Mouse (Mus musculus): Measurements from ENCODE around the gene Klc3. TPM values are rescaled to one million over a fixed set of nuclear protein-coding genes. Genes with fewer than 3 reads are reported as not detected.

Gene Klc3
- 0.58 and 1.2 TPM in 2 replicates for polyA plus RNA-seq (2016; fragmentation: Nextera tagmentation; extraction: Ambion mirVana)

DNA sequence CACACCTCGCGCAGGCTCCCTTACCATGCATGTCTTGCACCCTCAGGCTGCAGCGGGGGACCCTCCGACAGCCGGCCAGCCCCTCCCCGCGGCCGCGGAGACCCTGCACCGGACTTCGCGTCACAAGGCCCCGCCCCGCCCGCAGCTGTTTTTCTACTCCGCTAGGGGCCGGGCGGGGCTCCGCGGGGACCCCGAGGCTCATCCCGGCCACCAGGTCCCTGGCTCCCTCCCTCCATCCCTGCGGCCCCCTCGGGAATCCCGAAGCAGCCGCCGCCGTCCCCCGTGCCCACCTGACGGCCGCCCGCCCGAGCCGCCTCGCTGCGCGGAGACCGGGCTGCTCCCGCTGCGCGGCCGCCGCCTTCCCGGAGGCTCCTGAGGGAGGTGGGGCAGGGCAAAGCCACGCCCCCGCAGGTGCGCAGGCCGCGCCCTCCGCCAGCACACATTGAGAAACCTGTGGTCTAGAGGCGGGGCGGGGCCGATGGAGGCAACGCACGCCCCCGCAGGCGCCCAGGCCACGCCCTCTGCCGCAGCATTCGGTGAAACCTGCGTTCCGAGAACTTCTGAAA lies at the start of gene Klc3:
Klc3 (minus strand) TSS at position 374 of the 566 bp plus-strand sequence.
- peaks cover 11% of the 10 kb centered on the region for H3K9me3 ChIP-seq (replicated peaks)
- no peak within 1 kb of the TSS for H3K27ac ChIP-seq
- H3K27me3 ChIP-seq (replicated peaks), result peaks cover 76% of the 10 kb centered on the region
- peaks cover 31% of the 10 kb centered on the region for H3K4me1 ChIP-seq
- peak within 1 kb of the TSS; percentile 94 for H3K4me2 ChIP-seq
- peak within 1 kb of the TSS; percentile 67 for H3K9ac ChIP-seq
- no peaks in the 10 kb centered on the region for H3K36me3 ChIP-seq
- 1% methylated on average over 62 of the region's 62 CpGs for WGBS (ENCODE audit: insufficient replicate concordance)
- ATAC-seq, result peak; percentile 76
- peak within 1 kb of the TSS; percentile 62 for H3K4me3 ChIP-seq

DNA sequence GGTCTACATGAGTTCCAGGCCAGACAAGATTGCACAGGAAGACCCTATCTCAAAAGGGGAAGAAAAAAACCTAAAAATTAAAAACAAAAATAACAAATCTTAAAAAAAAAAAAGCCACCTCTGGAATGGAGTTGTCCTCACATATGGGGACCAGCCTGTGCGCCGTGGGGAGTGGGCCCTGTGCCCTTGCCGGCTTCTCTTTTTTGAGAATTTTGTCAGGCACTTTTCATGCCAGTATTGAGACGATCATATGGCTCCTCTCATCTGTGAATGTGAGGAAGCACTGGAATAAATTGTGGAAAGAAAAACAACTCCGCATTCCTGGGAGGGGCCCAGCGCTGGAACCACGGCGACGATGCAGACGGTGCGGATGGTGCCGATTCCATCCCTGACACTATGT lies 45.3 kb upstream of the Klc3 start:
- Histone ChIP-seq H3K27ac (no peak overlapping the region), H3K4me3 (no peak overlapping the region), H3K36me3 (peaks cover 69% of the 10 kb centered on the region), H3K9me3 (replicated peaks) (no peaks in the 10 kb centered on the region), H3K4me2 (no peak overlapping the region), H3K27me3 (replicated peaks) (no peaks in the 10 kb centered on the region), H3K4me1 (no peaks in the 10 kb centered on the region), H3K9ac (no peak overlapping the region)
- WGBS (ENCODE audit: insufficient replicate concordance), result 88% methylated on average over 12 of the region's 12 CpGs
- ATAC-seq, result no peak

DNA sequence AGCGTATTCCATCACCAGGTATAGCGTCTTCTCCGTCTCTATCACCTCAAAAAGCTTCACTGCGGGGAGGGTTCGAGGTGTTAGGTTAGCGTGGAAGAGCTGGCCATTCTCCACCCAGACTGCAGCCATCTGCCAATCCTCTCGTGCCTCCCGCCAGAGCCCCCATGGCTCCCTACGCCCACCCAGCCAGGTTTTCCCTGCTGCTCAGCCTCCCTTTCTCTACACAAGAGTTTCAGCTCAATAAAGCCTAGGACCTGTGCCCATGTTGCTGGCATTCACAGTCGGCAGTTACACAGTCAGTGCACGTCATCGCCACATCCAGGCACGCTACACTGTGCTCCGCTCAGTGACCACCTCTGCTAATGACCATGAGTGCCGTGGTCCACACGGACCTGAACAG lies 43.8 kb upstream of the Klc3 start:
- Histone ChIP-seq H3K27ac (no peak overlapping the region), H3K9me3 (replicated peaks) (no peaks in the 10 kb centered on the region), H3K4me2 (no peak overlapping the region), H3K4me3 (no peak overlapping the region), H3K9ac (no peak overlapping the region), H3K27me3 (replicated peaks) (no peaks in the 10 kb centered on the region), H3K36me3 (peaks cover 75% of the 10 kb centered on the region), H3K4me1 (peaks cover 6% of the 10 kb centered on the region)
- no peak for ATAC-seq
- WGBS (ENCODE audit: insufficient replicate concordance), result 89% methylated on average over 16 of the region's 16 CpGs

DNA sequence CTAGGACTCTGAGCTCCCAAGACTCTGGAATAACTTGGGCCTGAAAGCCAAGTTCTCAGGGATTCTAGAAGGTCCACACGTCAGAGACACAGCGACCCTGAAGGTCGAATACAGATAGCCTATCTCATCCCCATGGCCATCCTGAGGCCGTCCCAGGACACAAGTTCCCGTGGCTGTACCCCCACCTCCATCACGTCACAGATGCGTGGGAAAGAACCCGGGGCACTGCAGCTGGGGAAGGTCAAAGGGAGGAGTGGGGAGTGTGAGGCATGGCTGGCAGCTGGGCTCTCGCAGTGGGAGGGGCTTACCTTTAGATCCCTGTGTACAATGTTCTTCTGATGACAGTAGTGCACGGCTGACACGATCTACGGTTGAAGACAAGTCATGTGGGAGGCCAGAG lies 40.9 kb upstream of the Klc3 start:
- no peak for ATAC-seq
- WGBS (ENCODE audit: insufficient replicate concordance), result 77% methylated on average over 12 of the region's 12 CpGs

DNA sequence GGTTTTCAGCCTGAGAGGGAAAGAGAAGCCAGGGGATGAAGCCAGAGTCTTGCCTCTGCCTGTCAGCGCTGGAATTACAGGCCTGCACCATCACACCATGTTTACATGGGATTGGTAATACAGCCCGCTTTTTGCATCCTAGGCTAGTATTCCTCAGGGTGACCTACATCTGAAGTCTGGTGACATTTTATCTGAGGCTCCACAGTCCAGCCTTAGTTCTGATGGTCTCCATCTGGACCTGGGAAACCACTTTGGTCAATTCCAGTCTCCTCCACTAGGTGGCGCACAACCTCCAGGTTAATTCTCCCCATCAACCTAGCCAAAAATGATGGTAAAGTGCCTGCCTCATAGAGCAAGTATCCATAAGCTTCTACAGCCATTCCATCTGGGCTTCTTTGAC lies 39.4 kb upstream of the Klc3 start:
- Histone ChIP-seq H3K27me3 (replicated peaks) (no peaks in the 10 kb centered on the region), H3K36me3 (peaks cover 75% of the 10 kb centered on the region), H3K9ac (no peak overlapping the region), H3K27ac (no peak overlapping the region), H3K4me1 (peaks cover 23% of the 10 kb centered on the region), H3K4me2 (no peak overlapping the region), H3K4me3 (no peak overlapping the region), H3K9me3 (replicated peaks) (no peaks in the 10 kb centered on the region)
- ATAC-seq, result 0 out of 2 replicates have a peak, but pooled peaks have one; percentile 13
- WGBS (ENCODE audit: insufficient replicate concordance), result 41% methylated on average over 3 of the region's 3 CpGs

More for the DNA sequence above, 40.9 kb upstream of the Klc3 start:
- Histone ChIP-seq H3K4me1 (peaks cover 23% of the 10 kb centered on the region), H3K36me3 (peaks cover 80% of the 10 kb centered on the region), H3K9me3 (replicated peaks) (no peaks in the 10 kb centered on the region), H3K4me3 (no peak overlapping the region), H3K27ac (no peak overlapping the region), H3K27me3 (replicated peaks) (no peaks in the 10 kb centered on the region), H3K4me2 (no peak overlapping the region), H3K9ac (no peak overlapping the region)

DNA sequence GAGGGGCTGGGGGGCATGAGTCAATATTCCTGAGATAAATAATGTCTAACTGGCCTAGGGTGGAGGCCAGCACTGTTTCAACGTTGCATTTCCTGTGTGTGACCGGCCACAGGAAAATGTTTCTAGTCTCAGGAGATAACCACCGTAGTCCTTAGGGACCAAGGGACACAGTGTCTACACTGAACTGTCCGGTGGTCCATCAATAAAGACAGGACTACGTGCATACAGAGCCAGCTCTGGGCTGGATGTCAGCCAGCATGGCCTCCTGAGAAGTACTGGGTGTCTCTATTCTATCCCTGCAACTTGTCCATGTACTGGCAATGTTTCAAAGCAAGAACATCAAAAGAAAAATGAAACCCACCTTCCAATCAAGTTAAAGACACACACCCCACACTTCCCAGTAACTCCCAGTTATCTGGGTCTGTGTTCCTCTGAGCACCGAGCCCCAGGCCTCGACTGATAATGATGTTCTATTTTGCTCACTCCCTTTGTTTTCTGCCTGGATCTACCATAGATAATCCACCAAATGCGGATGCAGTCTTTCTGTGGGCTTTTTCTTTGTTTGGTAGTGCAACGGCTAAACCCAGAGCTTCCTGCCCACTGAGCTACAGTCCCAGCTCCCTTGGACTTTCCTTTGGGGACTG lies 37.7 kb upstream of the Klc3 start:
- peaks cover 71% of the 10 kb centered on the region for H3K36me3 ChIP-seq
- ATAC-seq, result peak; percentile 47
- no peaks in the 10 kb centered on the region for H3K27me3 ChIP-seq (replicated peaks)
- H3K9ac ChIP-seq, result no peak overlapping the region
- H3K4me1 ChIP-seq, result peaks cover 23% of the 10 kb centered on the region
- WGBS (ENCODE audit: insufficient replicate concordance), result 35% methylated on average over 9 of the region's 9 CpGs
- peak overlapping the region; percentile 4 for H3K27ac ChIP-seq
- H3K4me3 ChIP-seq, result no peak overlapping the region
- H3K4me2 ChIP-seq, result no peak overlapping the region
- no peaks in the 10 kb centered on the region for H3K9me3 ChIP-seq (replicated peaks)

DNA sequence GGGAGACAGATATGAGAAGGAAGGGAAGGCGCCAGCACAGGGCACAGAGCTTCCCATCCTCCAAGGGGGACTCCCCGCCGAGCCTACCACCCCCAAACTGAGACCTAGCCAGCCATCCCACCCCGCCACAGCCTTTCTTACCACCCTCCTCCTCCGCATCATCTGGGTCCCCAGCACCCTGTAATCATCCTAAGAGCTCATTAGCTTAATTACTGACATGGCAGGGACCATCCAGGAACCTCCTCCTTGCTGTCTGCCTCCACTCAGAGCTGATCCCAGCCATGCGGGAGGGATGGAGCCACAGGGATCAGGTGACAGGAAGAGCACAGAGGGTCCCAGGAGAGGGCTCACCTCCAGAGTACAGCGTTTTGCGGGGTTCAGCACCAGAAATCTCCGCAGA lies 33.1 kb upstream of the Klc3 start:
- 88% methylated on average over 9 of the region's 9 CpGs for WGBS (ENCODE audit: insufficient replicate concordance)
- Histone ChIP-seq H3K27me3 (replicated peaks) (no peaks in the 10 kb centered on the region), H3K27ac (no peak overlapping the region), H3K4me1 (peaks cover 10% of the 10 kb centered on the region), H3K4me3 (no peak overlapping the region), H3K36me3 (peaks cover 87% of the 10 kb centered on the region), H3K9ac (no peak overlapping the region), H3K4me2 (no peak overlapping the region), H3K9me3 (replicated peaks) (0 out of 2 replicates have a peak, but pooled peaks cover 3% of the 10 kb centered on the region)
- ATAC-seq, result no peak

DNA sequence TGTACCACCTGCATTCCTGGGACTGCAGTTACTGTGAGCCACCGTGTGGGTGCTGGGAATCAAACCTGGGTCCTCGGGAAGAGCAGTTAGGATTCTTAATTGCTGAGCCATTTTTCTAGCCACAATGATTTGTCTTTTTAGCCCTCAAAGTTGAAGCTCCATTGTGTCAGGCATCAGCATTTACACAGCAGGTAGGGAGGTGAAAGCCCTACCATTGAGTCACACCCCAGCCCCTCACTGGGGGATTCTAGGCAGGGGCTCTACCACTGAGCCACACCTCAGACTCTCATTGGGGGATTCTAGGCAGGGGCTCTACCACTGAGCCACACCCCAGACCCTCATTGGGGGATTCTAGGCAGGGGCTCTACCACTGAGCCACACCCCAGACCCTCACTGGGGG lies 32.4 kb upstream of the Klc3 start:
- WGBS (ENCODE audit: insufficient replicate concordance), result 84% methylated on average over 2 of the region's 2 CpGs
- Histone ChIP-seq H3K27ac (no peak overlapping the region), H3K4me1 (peaks cover 3% of the 10 kb centered on the region), H3K4me3 (no peak overlapping the region), H3K4me2 (no peak overlapping the region), H3K27me3 (replicated peaks) (no peaks in the 10 kb centered on the region), H3K9me3 (replicated peaks) (0 out of 2 replicates have a peak, but pooled peaks cover 3% of the 10 kb centered on the region), H3K9ac (no peak overlapping the region), H3K36me3 (peaks cover 90% of the 10 kb centered on the region)
- no peak for ATAC-seq

DNA sequence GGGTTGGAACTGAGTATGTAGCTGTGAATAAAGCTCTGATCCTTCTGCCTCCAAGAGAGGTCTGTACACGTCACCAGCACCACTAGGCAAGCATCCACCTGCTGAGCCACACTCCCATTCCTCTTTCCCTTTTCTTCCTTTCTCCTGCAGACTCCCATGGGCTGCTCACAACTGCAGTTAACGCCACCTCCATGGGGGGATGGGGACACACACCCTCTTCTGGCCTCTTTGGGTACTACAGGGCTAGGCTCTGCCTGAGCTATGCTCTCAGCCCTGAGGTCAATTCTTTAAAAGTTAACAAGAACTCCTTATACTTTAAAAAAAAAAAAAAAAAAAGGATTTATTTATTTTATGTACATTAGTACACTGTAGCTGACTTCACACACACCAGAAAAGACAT lies 28.6 kb upstream of the Klc3 start:
- H3K4me3 ChIP-seq, result no peak overlapping the region
- H3K9me3 ChIP-seq (replicated peaks), result 0 out of 2 replicates have a peak, but pooled peaks cover 3% of the 10 kb centered on the region
- no peak overlapping the region for H3K9ac ChIP-seq
- H3K27me3 ChIP-seq (replicated peaks), result no peaks in the 10 kb centered on the region
- H3K36me3 ChIP-seq, result peaks cover 98% of the 10 kb centered on the region
- 88% methylated on average over 2 of the region's 2 CpGs for WGBS (ENCODE audit: insufficient replicate concordance)
- ATAC-seq, result no peak
- no peak overlapping the region for H3K27ac ChIP-seq
- no peak overlapping the region for H3K4me2 ChIP-seq
- no peaks in the 10 kb centered on the region for H3K4me1 ChIP-seq

DNA sequence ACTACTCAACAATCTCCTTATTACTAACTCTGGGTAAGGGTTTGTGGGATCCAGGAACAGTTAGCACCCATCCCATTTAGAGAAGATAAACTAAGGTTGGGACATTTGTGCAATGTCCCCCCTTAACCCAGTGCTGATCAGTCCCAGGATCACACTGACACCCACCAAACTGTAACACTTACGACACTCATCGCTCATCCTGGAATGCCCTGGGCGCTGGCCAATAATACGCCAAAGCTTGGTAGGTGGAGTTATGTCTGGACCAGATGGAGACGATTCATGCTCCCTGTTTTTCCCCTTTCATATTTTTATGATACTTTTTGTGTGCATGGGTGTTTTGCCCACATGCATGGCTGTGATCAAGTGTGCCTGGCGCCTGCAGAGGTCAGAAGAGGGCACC lies 26.5 kb upstream of the Klc3 start:
- Histone ChIP-seq H3K4me3 (no peak overlapping the region), H3K27me3 (replicated peaks) (no peaks in the 10 kb centered on the region), H3K9me3 (replicated peaks) (0 out of 2 replicates have a peak, but pooled peaks cover 3% of the 10 kb centered on the region), H3K9ac (no peak overlapping the region), H3K36me3 (peaks cover 97% of the 10 kb centered on the region), H3K4me2 (no peak overlapping the region), H3K27ac (no peak overlapping the region), H3K4me1 (no peaks in the 10 kb centered on the region)
- 80% methylated on average over 6 of the region's 6 CpGs for WGBS (ENCODE audit: insufficient replicate concordance)
- ATAC-seq, result no peak

DNA sequence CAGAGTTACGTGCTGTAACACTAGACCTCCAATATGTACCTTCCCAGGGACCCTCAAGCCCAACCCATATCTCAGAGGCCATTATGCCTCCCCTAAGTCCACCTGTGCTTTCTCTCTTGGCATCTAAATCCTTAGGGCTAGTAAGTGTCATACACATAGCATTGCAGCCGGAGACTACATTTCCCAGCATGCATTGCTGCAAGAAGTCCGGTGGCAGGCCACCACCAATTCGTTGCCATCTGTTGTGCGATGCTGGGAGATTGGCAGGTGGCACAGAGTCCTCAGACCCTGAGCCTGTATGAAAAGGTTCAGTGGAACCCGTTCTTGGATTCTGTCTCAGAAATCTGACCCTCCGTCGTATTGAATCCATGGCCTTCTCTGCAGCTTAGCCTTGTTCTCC lies 25.8 kb upstream of the Klc3 start:
- Histone ChIP-seq H3K4me2 (no peak overlapping the region), H3K36me3 (peaks cover 95% of the 10 kb centered on the region), H3K27me3 (replicated peaks) (no peaks in the 10 kb centered on the region), H3K4me1 (no peaks in the 10 kb centered on the region), H3K9ac (no peak overlapping the region), H3K27ac (no peak overlapping the region), H3K9me3 (replicated peaks) (0 out of 2 replicates have a peak, but pooled peaks cover 3% of the 10 kb centered on the region), H3K4me3 (no peak overlapping the region)
- ATAC-seq, result no peak
- 84% methylated on average over 8 of the region's 8 CpGs for WGBS (ENCODE audit: insufficient replicate concordance)

DNA sequence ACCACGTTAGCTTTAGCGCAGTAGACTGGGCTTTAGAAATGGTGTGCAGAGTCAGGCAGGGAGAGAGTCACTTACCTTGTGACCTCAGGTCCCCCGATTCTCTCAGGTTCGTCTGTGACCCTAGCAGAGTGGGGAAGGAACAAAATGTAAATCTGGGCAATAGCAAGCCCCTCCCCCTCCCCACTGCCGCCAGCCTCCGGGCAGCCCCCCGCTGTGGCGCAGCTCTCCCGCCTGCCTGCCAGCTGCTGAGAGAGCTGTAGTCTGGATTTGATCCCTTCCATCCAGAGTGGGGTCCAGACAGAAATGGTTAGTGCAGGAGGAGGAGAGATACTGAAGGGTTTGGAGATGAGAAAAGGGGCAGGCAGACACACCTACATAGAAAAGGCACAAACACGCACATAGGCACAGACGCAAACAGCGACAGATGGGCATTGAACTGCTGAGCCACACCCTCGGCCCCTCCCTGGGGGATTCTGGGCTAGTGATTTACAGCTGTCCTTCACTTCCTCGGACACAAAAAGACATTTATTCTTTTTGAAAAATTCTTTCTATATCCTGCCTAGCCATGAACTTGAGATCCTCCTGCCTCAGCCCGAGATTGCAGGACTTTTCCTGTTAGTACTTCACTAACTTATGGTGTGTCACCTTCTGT lies 24.2 kb upstream of the Klc3 start:
- no peak for ATAC-seq
- Histone ChIP-seq H3K9me3 (replicated peaks) (0 out of 2 replicates have a peak, but pooled peaks cover 3% of the 10 kb centered on the region), H3K4me1 (no peaks in the 10 kb centered on the region), H3K4me2 (no peak overlapping the region), H3K9ac (no peak overlapping the region), H3K27ac (no peak overlapping the region), H3K4me3 (no peak overlapping the region), H3K27me3 (replicated peaks) (peaks cover 4% of the 10 kb centered on the region; the same call in 1 of the 2 replicates), H3K36me3 (peaks cover 79% of the 10 kb centered on the region)
- 77% methylated on average over 15 of the region's 15 CpGs for WGBS (ENCODE audit: insufficient replicate concordance)
